Mouse (Mus musculus): ENCODE data around the gene Clec2l. TPM values are rescaled to one million over a fixed set of nuclear protein-coding genes. Genes with fewer than 3 reads are reported as not detected.

The Clec2l gene
- polyA plus RNA-seq (2015; fragmentation: Nextera tagmentation; extraction: Ambion mirVana) = 27.4 and 28.2 TPM in 2 replicates

- Histone ChIP-seq H3K4me1 (ENCODE audit: control insufficient read depth, insufficient read depth, low read depth, low read length) (peaks cover 7% of the 10 kb centered on the region), H3K9ac (ENCODE audit: low read depth, low read length) (peak within 1 kb of the TSS; percentile 87), H3K9me3 (ENCODE audit: control insufficient read depth, low read length) (no peaks in the 10 kb centered on the region), H3K27me3 (replicated peaks; ENCODE audit: control insufficient read depth, insufficient read depth, low read length) (no peaks in the 10 kb centered on the region), H3K36me3 (ENCODE audit: control insufficient read depth, insufficient read depth, low read length) (no peaks in the 10 kb centered on the region), H3K4me2 (ENCODE audit: low read length) (peak within 1 kb of the TSS; percentile 90), H3K27ac (ENCODE audit: low read depth, low read length) (peak within 1 kb of the TSS; percentile 83), H3K4me3 (ENCODE audit: low read length) (peak within 1 kb of the TSS; percentile 74)
- peak; percentile 89 for ATAC-seq
- under 1% methylated on average over 75 of the region's 84 CpGs for WGBS
Measured at GRCm38 (mm10) chr6:38662714-38663615, at the start of gene Clec2l. TSS of gene Clec2l (plus strand) at chr6:38663069.

- Histone ChIP-seq H3K36me3 (ENCODE audit: control insufficient read depth, insufficient read depth, low read length) (peaks cover 20% of the 10 kb centered on the region), H3K4me3 (ENCODE audit: low read length) (no peak overlapping the region), H3K4me2 (ENCODE audit: low read length) (no peak overlapping the region), H3K27me3 (replicated peaks; ENCODE audit: control insufficient read depth, insufficient read depth, low read length) (no peaks in the 10 kb centered on the region), H3K9me3 (ENCODE audit: control insufficient read depth, low read length) (peaks cover 10% of the 10 kb centered on the region), H3K27ac (ENCODE audit: low read depth, low read length) (no peak overlapping the region), H3K4me1 (ENCODE audit: control insufficient read depth, insufficient read depth, low read depth, low read length) (no peaks in the 10 kb centered on the region), H3K9ac (ENCODE audit: low read depth, low read length) (no peak overlapping the region)
- WGBS = 76% methylated on average over 1 of the region's 1 CpGs
- no peak for ATAC-seq
Measured at GRCm38 (mm10) chr6:38622406-38622805, 40.5 kb upstream of the Clec2l start.

DNA sequence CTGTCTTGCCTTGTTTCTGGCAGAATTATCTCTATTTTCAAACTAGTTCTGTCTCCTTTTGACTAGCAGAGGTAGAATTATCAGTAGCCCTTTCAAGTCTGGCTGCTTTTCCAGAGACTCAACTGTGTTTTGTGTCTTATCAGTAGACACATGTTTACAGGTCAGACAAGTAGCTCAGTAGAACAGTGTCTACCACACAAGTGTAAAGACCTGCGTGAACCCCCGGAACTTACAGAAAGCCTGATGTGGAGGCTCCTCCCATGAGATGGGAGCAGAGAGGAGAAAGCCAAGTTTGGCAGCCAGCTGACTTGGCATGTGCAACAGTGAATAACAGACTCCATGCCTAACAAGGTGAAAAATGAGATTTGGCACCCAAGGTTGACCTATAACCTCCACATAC is 39.4 kb upstream of the Clec2l start:
- peaks cover 10% of the 10 kb centered on the region for H3K36me3 ChIP-seq (ENCODE audit: control insufficient read depth, insufficient read depth, low read length)
- no peak overlapping the region for H3K4me2 ChIP-seq (ENCODE audit: low read length)
- H3K27me3 ChIP-seq (replicated peaks; ENCODE audit: control insufficient read depth, insufficient read depth, low read length) = no peaks in the 10 kb centered on the region
- no peak overlapping the region for H3K27ac ChIP-seq (ENCODE audit: low read depth, low read length)
- no peak for ATAC-seq
- H3K9ac ChIP-seq (ENCODE audit: low read depth, low read length) = no peak overlapping the region
- H3K9me3 ChIP-seq (ENCODE audit: control insufficient read depth, low read length) = peaks cover 1% of the 10 kb centered on the region; the same call in 1 of the 2 replicates
- H3K4me3 ChIP-seq (ENCODE audit: low read length) = no peak overlapping the region
- H3K4me1 ChIP-seq (ENCODE audit: control insufficient read depth, insufficient read depth, low read depth, low read length) = no peaks in the 10 kb centered on the region
- 84% methylated on average over 2 of the region's 2 CpGs for WGBS

DNA sequence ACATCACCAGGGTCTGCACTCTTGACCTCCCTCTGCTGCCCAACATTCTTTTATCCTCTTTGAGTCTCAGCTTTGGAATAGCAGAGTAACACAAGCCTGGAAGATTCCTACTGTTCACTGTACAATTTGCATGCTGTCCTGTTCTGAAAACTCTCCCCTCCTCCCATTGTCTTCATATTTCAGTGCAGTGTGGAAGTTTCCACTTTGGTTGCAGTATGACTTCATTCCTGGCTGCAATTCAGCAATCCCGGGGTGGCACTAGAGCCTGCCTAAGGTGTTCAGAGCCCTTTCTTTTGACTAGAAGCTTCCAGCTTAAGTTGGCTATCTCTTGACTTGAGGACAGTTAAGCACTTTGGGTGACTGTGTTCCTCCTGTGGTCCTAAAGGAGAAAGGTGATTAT is 38.4 kb upstream of the Clec2l start:
- H3K4me3 ChIP-seq (ENCODE audit: low read length) = no peak overlapping the region
- H3K36me3 ChIP-seq (ENCODE audit: control insufficient read depth, insufficient read depth, low read length) = peaks cover 4% of the 10 kb centered on the region; the same call in 1 of the 2 replicates
- no peaks in the 10 kb centered on the region for H3K27me3 ChIP-seq (replicated peaks; ENCODE audit: control insufficient read depth, insufficient read depth, low read length)
- H3K4me1 ChIP-seq (ENCODE audit: control insufficient read depth, insufficient read depth, low read depth, low read length) = no peaks in the 10 kb centered on the region
- H3K4me2 ChIP-seq (ENCODE audit: low read length) = no peak overlapping the region
- H3K9ac ChIP-seq (ENCODE audit: low read depth, low read length) = no peak overlapping the region
- no peak overlapping the region for H3K27ac ChIP-seq (ENCODE audit: low read depth, low read length)
- 59% methylated on average over 1 of the region's 1 CpGs for WGBS
- no peak for ATAC-seq
- H3K9me3 ChIP-seq (ENCODE audit: control insufficient read depth, low read length) = no peaks in the 10 kb centered on the region

GRCm38 (mm10) chr6:38626086-38626485 is 36.8 kb upstream of the Clec2l start:
- no peak for ATAC-seq
- 0 out of 2 replicates have a peak, but pooled peaks cover 2% of the 10 kb centered on the region for H3K36me3 ChIP-seq (ENCODE audit: control insufficient read depth, insufficient read depth, low read length)
- H3K9me3 ChIP-seq (ENCODE audit: control insufficient read depth, low read length) = no peaks in the 10 kb centered on the region
- no peak overlapping the region for H3K4me3 ChIP-seq (ENCODE audit: low read length)
- H3K27me3 ChIP-seq (replicated peaks; ENCODE audit: control insufficient read depth, insufficient read depth, low read length) = no peaks in the 10 kb centered on the region
- H3K27ac ChIP-seq (ENCODE audit: low read depth, low read length) = no peak overlapping the region
- no peak overlapping the region for H3K9ac ChIP-seq (ENCODE audit: low read depth, low read length)
- WGBS = 94% methylated on average over 5 of the region's 5 CpGs
- H3K4me2 ChIP-seq (ENCODE audit: low read length) = no peak overlapping the region
- no peaks in the 10 kb centered on the region for H3K4me1 ChIP-seq (ENCODE audit: control insufficient read depth, insufficient read depth, low read depth, low read length)

DNA sequence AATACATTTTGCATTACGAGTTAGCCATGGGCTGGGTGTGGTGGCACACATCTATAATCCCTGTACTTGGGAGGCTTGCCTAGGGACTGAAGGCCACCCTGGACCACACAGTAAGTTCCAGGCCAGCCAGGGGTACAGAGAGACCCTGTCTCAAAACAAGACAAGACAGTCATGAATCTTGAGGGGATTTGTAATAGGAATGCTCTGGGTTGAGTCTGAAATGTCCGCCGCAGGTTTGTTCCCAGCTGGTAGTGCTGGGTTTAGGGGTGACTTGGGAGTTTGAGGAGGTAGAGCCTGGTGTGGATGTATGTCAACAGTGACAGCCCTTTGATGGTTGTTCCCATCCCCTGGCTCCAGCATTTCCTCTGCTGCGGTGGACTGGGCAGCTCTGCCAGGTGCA is 35.8 kb upstream of the Clec2l start:
- 95% methylated on average over 4 of the region's 4 CpGs for WGBS
- H3K36me3 ChIP-seq (ENCODE audit: control insufficient read depth, insufficient read depth, low read length) = 0 out of 2 replicates have a peak, but pooled peaks cover 2% of the 10 kb centered on the region
- no peak overlapping the region for H3K4me2 ChIP-seq (ENCODE audit: low read length)
- H3K4me1 ChIP-seq (ENCODE audit: control insufficient read depth, insufficient read depth, low read depth, low read length) = no peaks in the 10 kb centered on the region
- no peak overlapping the region for H3K4me3 ChIP-seq (ENCODE audit: low read length)
- H3K27me3 ChIP-seq (replicated peaks; ENCODE audit: control insufficient read depth, insufficient read depth, low read length) = no peaks in the 10 kb centered on the region
- ATAC-seq = no peak
- no peak overlapping the region for H3K9ac ChIP-seq (ENCODE audit: low read depth, low read length)
- H3K9me3 ChIP-seq (ENCODE audit: control insufficient read depth, low read length) = no peaks in the 10 kb centered on the region
- H3K27ac ChIP-seq (ENCODE audit: low read depth, low read length) = no peak overlapping the region

GRCm38 (mm10) chr6:38627486-38627885 is 35.4 kb upstream of the Clec2l start:
- no peak overlapping the region for H3K27ac ChIP-seq (ENCODE audit: low read depth, low read length)
- 0 out of 2 replicates have a peak, but pooled peaks cover 2% of the 10 kb centered on the region for H3K36me3 ChIP-seq (ENCODE audit: control insufficient read depth, insufficient read depth, low read length)
- WGBS = 82% methylated on average over 4 of the region's 4 CpGs

GRCm38 (mm10) chr6:38629556-38629955 is 33.3 kb upstream of the Clec2l start:
- ATAC-seq = no peak
- H3K9me3 ChIP-seq (ENCODE audit: control insufficient read depth, low read length) = no peaks in the 10 kb centered on the region
- H3K4me3 ChIP-seq (ENCODE audit: low read length) = no peak overlapping the region
- no peaks in the 10 kb centered on the region for H3K36me3 ChIP-seq (ENCODE audit: control insufficient read depth, insufficient read depth, low read length)
- H3K27me3 ChIP-seq (replicated peaks; ENCODE audit: control insufficient read depth, insufficient read depth, low read length) = no peaks in the 10 kb centered on the region
- H3K27ac ChIP-seq (ENCODE audit: low read depth, low read length) = no peak overlapping the region
- 85% methylated on average over 1 of the region's 1 CpGs for WGBS
- H3K4me2 ChIP-seq (ENCODE audit: low read length) = no peak overlapping the region
- no peak overlapping the region for H3K9ac ChIP-seq (ENCODE audit: low read depth, low read length)
- H3K4me1 ChIP-seq (ENCODE audit: control insufficient read depth, insufficient read depth, low read depth, low read length) = no peaks in the 10 kb centered on the region

More at GRCm38 (mm10) chr6:38627486-38627885, 35.4 kb upstream of the Clec2l start:
- Histone ChIP-seq H3K4me3 (ENCODE audit: low read length) (no peak overlapping the region), H3K9me3 (ENCODE audit: control insufficient read depth, low read length) (no peaks in the 10 kb centered on the region), H3K4me2 (ENCODE audit: low read length) (no peak overlapping the region), H3K27me3 (replicated peaks; ENCODE audit: control insufficient read depth, insufficient read depth, low read length) (no peaks in the 10 kb centered on the region), H3K9ac (ENCODE audit: low read depth, low read length) (no peak overlapping the region), H3K4me1 (ENCODE audit: control insufficient read depth, insufficient read depth, low read depth, low read length) (no peaks in the 10 kb centered on the region)
- no peak for ATAC-seq

GRCm38 (mm10) chr6:38632826-38633225 is 30.0 kb upstream of the Clec2l start:
- no peaks in the 10 kb centered on the region for H3K36me3 ChIP-seq (ENCODE audit: control insufficient read depth, insufficient read depth, low read length)
- no peak overlapping the region for H3K4me3 ChIP-seq (ENCODE audit: low read length)
- 88% methylated on average over 2 of the region's 2 CpGs for WGBS
- no peaks in the 10 kb centered on the region for H3K9me3 ChIP-seq (ENCODE audit: control insufficient read depth, low read length)
- H3K27ac ChIP-seq (ENCODE audit: low read depth, low read length) = no peak overlapping the region
- peaks cover 16% of the 10 kb centered on the region for H3K4me1 ChIP-seq (ENCODE audit: control insufficient read depth, insufficient read depth, low read depth, low read length)
- H3K27me3 ChIP-seq (replicated peaks; ENCODE audit: control insufficient read depth, insufficient read depth, low read length) = peaks cover 17% of the 10 kb centered on the region
- no peak overlapping the region for H3K9ac ChIP-seq (ENCODE audit: low read depth, low read length)
- H3K4me2 ChIP-seq (ENCODE audit: low read length) = no peak overlapping the region
- no peak for ATAC-seq

All from hindbrain, embryonic 16.5 days (tissue).